Comparison of ENCODE assay signal across 29 mouse cellular contexts in genomic region chr13:37896423-37896822, GRCm38 (mm10).
DNase-seq lines count a peak whose midpoint lies in the region; ATAC-seq and TF ChIP-seq lines count a peak whose summit lies in the region.
"Had no signal": no experiment of that assay in that cellular context is flagged by ENCODE, and none has a peak within 500 bp of the region (broad histone marks: within the 10 kb centered on the region; RNA-seq: fewer than 3 reads in every experiment).

No protein-coding gene starts in this region.

- H3K27me3 ChIP-seq in heart, postnatal 0 days (ENCODE audit: control insufficient read depth, insufficient read depth, low read length): no peaks in the 10 kb centered on the region
- no peaks in the 10 kb centered on the region for H3K27me3 ChIP-seq in liver, embryonic 15.5 days
- H3K27me3 ChIP-seq in liver, embryonic 11.5 days (replicated peaks; ENCODE audit: control insufficient read depth, insufficient read depth, low read length): no peaks in the 10 kb centered on the region
- no peaks in the 10 kb centered on the region for H3K27me3 ChIP-seq in midbrain, embryonic 11.5 days (ENCODE audit: control insufficient read depth, insufficient read depth, low read length)
- no peaks in the 10 kb centered on the region for H3K27me3 ChIP-seq in midbrain, embryonic 10.5 days (ENCODE audit: low read depth, poor library complexity, severe bottlenecking)
- H3K27me3 ChIP-seq: CH12.LX; embryonic facial prominence, embryonic 15.5 days; forebrain, embryonic 12.5 days; hindbrain, embryonic 15.5 days; limb, embryonic 12.5 days; midbrain, embryonic 13.5 days; neural tube, embryonic 13.5 days had no signal

- H3K9ac ChIP-seq in heart, postnatal 0 days (replicated peaks; ENCODE audit: low read depth, low read length): no peak overlapping the region
- no peak overlapping the region for H3K9ac ChIP-seq in liver, embryonic 15.5 days
- H3K9ac ChIP-seq in liver, embryonic 11.5 days (ENCODE audit: low read depth, low read length): no peak overlapping the region
- no peak overlapping the region for H3K9ac ChIP-seq in midbrain, embryonic 11.5 days (ENCODE audit: low read length)
- H3K9ac ChIP-seq: embryonic facial prominence, embryonic 15.5 days; forebrain, embryonic 12.5 days; forebrain, postnatal 0 days; hindbrain, embryonic 15.5 days; limb, embryonic 12.5 days; liver, embryonic 14.5 days; midbrain, embryonic 13.5 days; neural tube, embryonic 13.5 days had no signal

- peak; percentile 91 for ATAC-seq in frontal cortex, adult (ENCODE audit: low TSS enrichment)
- no peak for ATAC-seq in heart, postnatal 0 days (ENCODE audit: insufficient read depth, low read depth)
- ATAC-seq in liver, embryonic 15.5 days (ENCODE audit: insufficient read depth): no peak
- no peak for ATAC-seq in liver, embryonic 11.5 days (replicated peaks; ENCODE audit: low FRiP score)
- ATAC-seq in midbrain, embryonic 11.5 days (ENCODE audit: low FRiP score): no peak
- ATAC-seq: activated CD4-positive, CD25-positive, alpha-beta regulatory T cell, adult 4 months; forebrain, postnatal 0 days; inflammation-experienced regulatory T-cells, adult 6 months; midbrain, embryonic 13.5 days had no signal

- peaks cover 80% of the 10 kb centered on the region for H3K36me3 ChIP-seq in heart, postnatal 0 days (replicated peaks; ENCODE audit: control insufficient read depth, insufficient read depth, low read length)
- peaks cover 89% of the 10 kb centered on the region for H3K36me3 ChIP-seq in liver, embryonic 15.5 days (replicated peaks)
- peaks cover 33% of the 10 kb centered on the region for H3K36me3 ChIP-seq in liver, embryonic 11.5 days (ENCODE audit: control insufficient read depth, insufficient read depth, low read length)
- H3K36me3 ChIP-seq in midbrain, embryonic 11.5 days (ENCODE audit: control insufficient read depth, insufficient read depth, low read length): no peaks in the 10 kb centered on the region
- H3K36me3 ChIP-seq in midbrain, embryonic 10.5 days: peaks cover 48% of the 10 kb centered on the region
- H3K36me3 ChIP-seq: hindbrain, embryonic 15.5 days; midbrain, embryonic 13.5 days; neural tube, embryonic 13.5 days had no signal

- peaks cover 24% of the 10 kb centered on the region for H3K4me1 ChIP-seq in heart, postnatal 0 days (ENCODE audit: control insufficient read depth, insufficient read depth)
- peaks cover 19% of the 10 kb centered on the region for H3K4me1 ChIP-seq in liver, embryonic 15.5 days (replicated peaks)
- peaks cover 9% of the 10 kb centered on the region; the same call in 1 of the 2 replicates for H3K4me1 ChIP-seq in liver, embryonic 11.5 days (replicated peaks; ENCODE audit: control insufficient read depth, insufficient read depth, low read length)
- no peaks in the 10 kb centered on the region for H3K4me1 ChIP-seq in midbrain, embryonic 11.5 days (ENCODE audit: control insufficient read depth, insufficient read depth, low read length)
- no peaks in the 10 kb centered on the region for H3K4me1 ChIP-seq in midbrain, embryonic 10.5 days
- H3K4me1 ChIP-seq: embryonic facial prominence, embryonic 10.5 days; embryonic facial prominence, embryonic 15.5 days; forebrain, embryonic 12.5 days; hindbrain, embryonic 10.5 days; hindbrain, embryonic 15.5 days; limb, embryonic 12.5 days; midbrain, embryonic 13.5 days; neural tube, embryonic 13.5 days had no signal

- TF ChIP-seq CTCF in heart, postnatal 0 days (IDR thresholded peaks at IDR 0.05; ENCODE audit: low read depth): no peak

- intact Hi-C loops in heart, postnatal 36 days (cut with DNase I): no loop called here

- H3K27ac ChIP-seq in heart, postnatal 0 days (ENCODE audit: low read depth): peak overlapping the region; percentile 65; the same call in 1 of the 2 replicates
- 0 out of 2 replicates have a peak overlapping the region, but pooled peaks have one; percentile 51 for H3K27ac ChIP-seq in liver, embryonic 15.5 days (replicated peaks)
- H3K27ac ChIP-seq in liver, embryonic 11.5 days (ENCODE audit: low read depth, low read length): no peak overlapping the region
- no peak overlapping the region for H3K27ac ChIP-seq in midbrain, embryonic 11.5 days (ENCODE audit: low read depth, low read length)
- no peak overlapping the region for H3K27ac ChIP-seq in midbrain, embryonic 10.5 days (replicated peaks)
- H3K27ac ChIP-seq: embryonic facial prominence, embryonic 10.5 days; embryonic facial prominence, embryonic 15.5 days; forebrain, embryonic 12.5 days; hindbrain, embryonic 10.5 days; hindbrain, embryonic 15.5 days; left cerebral cortex, adult 2 months; limb, embryonic 12.5 days; liver, embryonic 14.5 days; midbrain, embryonic 13.5 days; neural tube, embryonic 13.5 days had no signal

- no peak overlapping the region for H3K4me2 ChIP-seq in heart, postnatal 0 days (ENCODE audit: low read depth, low read length)
- no peak overlapping the region for H3K4me2 ChIP-seq in liver, embryonic 15.5 days
- no peak overlapping the region for H3K4me2 ChIP-seq in liver, embryonic 11.5 days
- no peak overlapping the region for H3K4me2 ChIP-seq in midbrain, embryonic 11.5 days
- H3K4me2 ChIP-seq: embryonic facial prominence, embryonic 15.5 days; forebrain, embryonic 12.5 days; hindbrain, embryonic 15.5 days; limb, embryonic 12.5 days; midbrain, embryonic 13.5 days; neural tube, embryonic 13.5 days had no signal

- DNase-seq in frontal cortex, postnatal 10 days (ENCODE audit: low spot score in 2 of 2): no peak
- no peak for DNase-seq in heart, postnatal 0 days (ENCODE audit: low spot score)
- no peak for DNase-seq in heart, postnatal 36 days
- no peak for DNase-seq in liver, embryonic 11.5 days (ENCODE audit: low spot score)
- DNase-seq in midbrain, embryonic 11.5 days (ENCODE audit: low spot score, missing footprints): peak; percentile 12
- DNase-seq in midbrain, embryonic 10.5 days (ENCODE audit: low spot score): no peak
- DNase-seq: adrenal gland, adult 2 months; cerebellum, adult 8-10 months; cerebellum, postnatal 25 days; forebrain, postnatal 0 days; gastrocnemius, postnatal 14 days; right cerebral cortex, postnatal 4 days; thymus, adult 2 months; thymus, postnatal 36 days had no signal

- no peak overlapping the region for H3K4me3 ChIP-seq in heart, postnatal 0 days (ENCODE audit: low read depth, low read length)
- no peak overlapping the region for H3K4me3 ChIP-seq in liver, embryonic 15.5 days (replicated peaks)
- H3K4me3 ChIP-seq in liver, embryonic 11.5 days (ENCODE audit: low read depth, low read length): no peak overlapping the region
- H3K4me3 ChIP-seq in midbrain, embryonic 11.5 days (ENCODE audit: low read depth, low read length): no peak overlapping the region
- H3K4me3 ChIP-seq in midbrain, embryonic 10.5 days: no peak overlapping the region
- H3K4me3 ChIP-seq: embryonic facial prominence, embryonic 10.5 days; embryonic facial prominence, embryonic 15.5 days; forebrain, embryonic 12.5 days; hindbrain, embryonic 10.5 days; hindbrain, embryonic 15.5 days; left cerebral cortex, adult 2 months; limb, embryonic 12.5 days; midbrain, embryonic 13.5 days; neural tube, embryonic 13.5 days had no signal

- no peak for TF ChIP-seq EP300 in heart, postnatal 0 days (IDR thresholded peaks at IDR 0.05; ENCODE audit: low read depth)

- H3K9me3 ChIP-seq in heart, postnatal 0 days (replicated peaks; ENCODE audit: control insufficient read depth, low read length): no peaks in the 10 kb centered on the region
- H3K9me3 ChIP-seq in liver, embryonic 15.5 days (replicated peaks): no peaks in the 10 kb centered on the region
- no peaks in the 10 kb centered on the region for H3K9me3 ChIP-seq in liver, embryonic 11.5 days (ENCODE audit: control insufficient read depth, low read length)
- no peaks in the 10 kb centered on the region for H3K9me3 ChIP-seq in midbrain, embryonic 11.5 days (ENCODE audit: control insufficient read depth, low read length)
- H3K9me3 ChIP-seq in midbrain, embryonic 10.5 days (replicated peaks): no peaks in the 10 kb centered on the region
- H3K9me3 ChIP-seq: embryonic facial prominence, embryonic 10.5 days; embryonic facial prominence, embryonic 15.5 days; forebrain, embryonic 12.5 days; hindbrain, embryonic 10.5 days; hindbrain, embryonic 15.5 days; limb, embryonic 12.5 days; midbrain, embryonic 13.5 days; neural tube, embryonic 13.5 days had no signal

- 93% methylated on average over 1 of the region's 1 CpGs for WGBS in heart, postnatal 0 days
- WGBS in liver, embryonic 15.5 days (ENCODE audit: insufficient replicate concordance): 77% methylated on average over 1 of the region's 1 CpGs
- WGBS in liver, embryonic 11.5 days: 86% methylated on average over 1 of the region's 1 CpGs
- WGBS in midbrain, embryonic 11.5 days: 97% methylated on average over 1 of the region's 1 CpGs
- WGBS in midbrain, embryonic 10.5 days: 87% methylated on average over 1 of the region's 1 CpGs

Comparison
In these comparisons a context has a peak if more than half of its experiments do, and no peak if none do; other contexts are left out.
1. H3K27ac ChIP-seq: peak in heart, postnatal 0 days (single experiment) and liver, embryonic 15.5 days (single experiment); none in liver, embryonic 11.5 days (single experiment), midbrain, embryonic 11.5 days (single experiment) and midbrain, embryonic 10.5 days (single experiment).